20 mouse cellular contexts compared by ENCODE assay signal in the genomic region with DNA sequence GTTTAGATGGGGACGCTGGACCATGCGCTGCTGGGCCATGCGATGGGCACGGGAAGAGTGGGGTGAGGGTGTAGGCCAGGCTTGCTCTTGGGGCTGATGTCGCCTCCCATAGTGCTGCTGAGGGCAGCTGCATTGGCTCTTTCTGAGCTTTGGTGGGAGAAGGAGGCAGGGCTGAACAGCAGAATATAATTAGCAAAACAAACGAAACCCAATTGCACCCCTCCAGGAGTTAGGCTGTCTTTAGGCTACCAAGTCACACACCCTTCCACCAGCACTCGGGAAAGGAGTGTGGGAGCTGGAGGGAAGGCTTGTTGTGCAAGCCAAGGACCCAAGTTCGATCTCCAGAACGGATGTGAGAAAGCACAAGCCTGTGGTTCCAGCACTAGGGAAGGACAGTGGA. TPM values are rescaled to one million over a fixed set of nuclear protein-coding genes. Genes with fewer than 3 reads are reported as not detected.
DNase-seq lines count a peak whose midpoint lies in the region; ATAC-seq and TF ChIP-seq lines count a peak whose summit lies in the region.
"Had no signal": no experiment of that assay in that cellular context is flagged by ENCODE, and none has a peak within 500 bp of the region (broad histone marks: within the 10 kb centered on the region; RNA-seq: fewer than 3 reads in every experiment).

No protein-coding gene starts in this region.

- no peaks in the 10 kb centered on the region for H3K27me3 ChIP-seq in forebrain, postnatal 0 days (ENCODE audit: insufficient read depth, low read length)
- H3K27me3 ChIP-seq in forebrain, embryonic 12.5 days, result peaks cover 89% of the 10 kb centered on the region
- peaks cover 48% of the 10 kb centered on the region for H3K27me3 ChIP-seq in E14TG2a.4 (ENCODE audit: insufficient read depth, low read length)

- no peak for DNase-seq in forebrain, postnatal 0 days
- peak; percentile 81 for DNase-seq in ES-CJ7 (ENCODE audit: low read depth, low spot score)
- no peak for DNase-seq in lung, postnatal 14 days
- DNase-seq: adrenal gland, adult 2 months; adrenal gland, postnatal 25 days; cerebellum, adult 8-10 months; cerebellum, postnatal 36 days; gastrocnemius, postnatal 10 days; heart, adult 18-20 months; heart, postnatal 10 days; heart, postnatal 4 days had no signal

- no peak overlapping the region for H3K9ac ChIP-seq in forebrain, postnatal 0 days
- H3K9ac ChIP-seq in forebrain, embryonic 12.5 days, result no peak overlapping the region

- H3K4me2 ChIP-seq in forebrain, postnatal 0 days (ENCODE audit: low read depth), result 0 out of 2 replicates have a peak overlapping the region, but pooled peaks have one; percentile 72
- H3K4me2 ChIP-seq in forebrain, embryonic 12.5 days, result no peak overlapping the region
- H3K4me2 ChIP-seq: hindbrain, embryonic 12.5 days had no signal

- no peak for TF ChIP-seq CTCF in forebrain, postnatal 0 days (IDR thresholded peaks at IDR 0.05; ENCODE audit: low read depth)
- TF ChIP-seq CTCF in E14TG2a.4 (conservative IDR thresholded peaks at IDR 0.05; ENCODE audit: low read length), result no peak
- TF ChIP-seq CTCF in olfactory bulb, adult 2 months (IDR thresholded peaks at IDR 0.05; ENCODE audit: insufficient read depth, low read depth, low read length), result no peak

- no peaks in the 10 kb centered on the region for H3K36me3 ChIP-seq in forebrain, postnatal 0 days (ENCODE audit: insufficient read depth)
- H3K36me3 ChIP-seq in forebrain, embryonic 12.5 days (replicated peaks), result no peaks in the 10 kb centered on the region
- H3K36me3 ChIP-seq in E14TG2a.4 (ENCODE audit: insufficient read depth, low read length), result no peaks in the 10 kb centered on the region
- H3K36me3 ChIP-seq: embryonic facial prominence, embryonic 10.5 days; heart, embryonic 10.5 days; hindbrain, embryonic 12.5 days had no signal

- ATAC-seq in forebrain, postnatal 0 days, result no peak
- ATAC-seq in forebrain, embryonic 12.5 days (ENCODE audit: low FRiP score), result no peak
- ATAC-seq: forebrain, embryonic 14.5 days; hindbrain, embryonic 16.5 days; inflammation-experienced regulatory T-cells, adult 6 months had no signal

- no peak for TF ChIP-seq POLR2A in olfactory bulb, adult 2 months (IDR thresholded peaks at IDR 0.05; ENCODE audit: insufficient read depth, low read depth, low read length)

- 33% methylated on average over 9 of the region's 9 CpGs for WGBS in forebrain, postnatal 0 days
- WGBS in forebrain, embryonic 12.5 days, result 33% methylated on average over 9 of the region's 9 CpGs
- WGBS in olfactory bulb, adult 2 months, result 25% methylated on average over 9 of the region's 9 CpGs

- peaks cover 33% of the 10 kb centered on the region for H3K4me1 ChIP-seq in forebrain, postnatal 0 days (ENCODE audit: insufficient read depth)
- H3K4me1 ChIP-seq in forebrain, embryonic 12.5 days, result peaks cover 27% of the 10 kb centered on the region
- H3K4me1 ChIP-seq in E14TG2a.4 (replicated peaks; ENCODE audit: low read depth, low read length), result peaks cover 70% of the 10 kb centered on the region
- H3K4me1 ChIP-seq in olfactory bulb, adult 2 months (ENCODE audit: control insufficient read depth, insufficient read depth, low read length), result peaks cover 38% of the 10 kb centered on the region

- no peak overlapping the region for H3K27ac ChIP-seq in forebrain, postnatal 0 days (ENCODE audit: low read depth, low read length)
- H3K27ac ChIP-seq in forebrain, embryonic 12.5 days, result no peak overlapping the region
- H3K27ac ChIP-seq in olfactory bulb, adult 2 months (ENCODE audit: insufficient read depth, low read depth, low read length), result peak overlapping the region; percentile 84
- H3K27ac ChIP-seq: embryonic facial prominence, embryonic 10.5 days; heart, embryonic 10.5 days; hindbrain, embryonic 12.5 days had no signal

- H3K9me3 ChIP-seq in forebrain, postnatal 0 days (ENCODE audit: low read length), result no peaks in the 10 kb centered on the region
- no peaks in the 10 kb centered on the region for H3K9me3 ChIP-seq in forebrain, embryonic 12.5 days
- no peaks in the 10 kb centered on the region for H3K9me3 ChIP-seq in E14TG2a.4 (ENCODE audit: low read length)
- H3K9me3 ChIP-seq: embryonic facial prominence, embryonic 10.5 days; heart, embryonic 10.5 days; hindbrain, embryonic 12.5 days had no signal

- H3K4me3 ChIP-seq in forebrain, postnatal 0 days (ENCODE audit: low read depth, low read length), result no peak overlapping the region
- no peak overlapping the region for H3K4me3 ChIP-seq in forebrain, embryonic 12.5 days (replicated peaks)
- peak overlapping the region; percentile 92; the same call in 1 of the 2 replicates for H3K4me3 ChIP-seq in E14TG2a.4 (replicated peaks; ENCODE audit: low read length)
- H3K4me3 ChIP-seq in olfactory bulb, adult 2 months (ENCODE audit: insufficient read depth, low read depth, low read length), result no peak overlapping the region
- H3K4me3 ChIP-seq: embryonic facial prominence, embryonic 10.5 days; heart, embryonic 10.5 days; hindbrain, embryonic 12.5 days had no signal

RNA-seq across cellular contexts. Expression of a gene that starts 1.0 kb away (rescaled TPM):
- 271 and 284 TPM in 2 replicates for total RNA-seq in forebrain, postnatal 0 days (2014; rRNA removed)
- polyA plus RNA-seq in forebrain, postnatal 0 days (2015; fragmentation: Nextera tagmentation; extraction: Ambion mirVana), result 227 and 280 TPM in 2 replicates
- 11.0 and 11.7 TPM in 2 replicates for polyA plus RNA-seq in forebrain, embryonic 12.5 days (2016; fragmentation: Nextera tagmentation; extraction: Ambion mirVana)
- 150 and 183 TPM in 2 replicates for polyA plus RNA-seq in olfactory bulb, adult 2 months (2012; ENCODE audit: insufficient read depth, insufficient read length, low replicate concordance, missing spikeins)

Comparison
In these comparisons a context has a peak if more than half of its experiments do, and no peak if none do; other contexts are left out.
1. RNA of a gene that starts 1.0 kb away (polyA plus RNA-seq): 227 to 280 TPM in forebrain, postnatal 0 days and 150 to 183 TPM in olfactory bulb, adult 2 months; 11.0 to 11.7 TPM in forebrain, embryonic 12.5 days; every median in the first group is over 10 times any median in the second.